Mouse (Mus musculus) spleen, adult 2 months (tissue): ENCODE measurements around the gene Cactin.

Experiments
- CTCF ChIP-seq: fragments of 200-500 bp; IDR thresholded peaks from 2 replicates; pipeline ENCODE4 v1.5.1; 2011; ENCODE audit warnings: mild to moderate bottlenecking, inconsistent platforms; ENCODE audit not compliant: insufficient read depth, insufficient read length, insufficient replicate concordance; ENCODE audit errors: extremely low read depth
- POLR2A ChIP-seq: fragments of 200-500 bp; IDR thresholded peaks from 2 replicates; pipeline ENCODE4 v1.6.1; 2011; ENCODE audit warnings: low read depth, low read length, inconsistent platforms

DNA sequence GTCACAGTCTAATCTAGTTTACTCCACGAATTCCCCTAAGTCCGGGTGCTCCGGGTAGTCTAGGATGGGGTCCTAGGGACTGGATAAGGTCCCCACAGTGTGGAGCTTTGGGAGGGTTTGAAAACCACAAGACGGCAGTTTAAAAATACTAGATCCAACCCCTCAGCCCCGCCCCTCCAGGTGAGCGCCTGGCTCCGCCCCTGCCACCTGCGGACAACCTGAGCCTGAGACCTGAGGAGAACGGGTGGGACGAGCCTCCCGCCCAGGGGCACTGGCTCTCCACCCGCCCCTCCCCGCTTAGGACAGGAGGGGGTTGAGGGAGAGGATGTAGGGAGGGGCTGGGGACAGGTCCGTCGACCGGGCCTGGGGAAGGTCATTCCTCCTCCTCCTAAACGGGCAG is 36.2 kb upstream of the Cactin start:
- no peak for TF ChIP-seq CTCF
- no peak for TF ChIP-seq POLR2A
